Mouse (Mus musculus) lung, postnatal 0 days (tissue): ENCODE results near the gene B3galnt2. TPM values are rescaled to one million over a fixed set of nuclear protein-coding genes. Genes with fewer than 3 reads are reported as not detected.
A peak's percentile ranks its signal among the peaks of the same experiment; 100 is the strongest.
"Not testable (repeated sequence)": the region's sequence is repeated elsewhere in the genome, so short reads cannot be mapped to it uniquely, and the experiment has no call there.

Experiments
- ATAC-seq: fragments of 200-750 bp; cut with Nextera tagmentation; 2 replicates; pipeline ENCODE4 v1.8.0; 2017; ENCODE audit warnings: moderate library complexity
- DNase-seq: peaks from one replicate; pipeline ENCODE4 v3.0.0-alpha.2; 2016; ENCODE audit warnings: low spot score
- H3K27ac ChIP-seq: fragments of 300-500 bp; sonication (generic); 2 replicates; pipeline ENCODE4 v1.5.1; 2014; ENCODE audit warnings: antibody characterized with exemption, mild to moderate bottlenecking, low read length, mixed read lengths
- H3K27me3 ChIP-seq: fragments of 300-500 bp; sonication (generic); replicated peaks from 2 replicates; pipeline ENCODE4 v1.6.1; 2014; ENCODE audit warnings: low read length, mixed read lengths; ENCODE audit not compliant: insufficient read depth
- H3K36me3 ChIP-seq: fragments of 300-500 bp; sonication (generic); 2 replicates; pipeline ENCODE4 v1.6.1; 2014; ENCODE audit warnings: low read length, mixed read lengths; ENCODE audit not compliant: insufficient read depth
- H3K4me1 ChIP-seq: fragments of 300-500 bp; sonication (generic); 2 replicates; pipeline ENCODE4 v1.6.1; 2014; ENCODE audit warnings: antibody characterized with exemption, low read depth, low read length, mixed read lengths; ENCODE audit not compliant: insufficient read depth
- H3K4me2 ChIP-seq: fragments of 300-500 bp; sonication (generic); replicated peaks from 2 replicates; pipeline ENCODE4 v1.6.1; 2014; ENCODE audit warnings: low read depth, mild to moderate bottlenecking, low read length, moderate library complexity, mixed read lengths
- H3K4me3 ChIP-seq: fragments of 300-500 bp; sonication (generic); 2 replicates; pipeline ENCODE4 v1.5.1; 2014; ENCODE audit warnings: low read depth, low read length
- H3K9ac ChIP-seq: fragments of 300-500 bp; sonication (generic); replicated peaks from 2 replicates; pipeline ENCODE4 v1.6.1; 2014; ENCODE audit warnings: low read depth, mild to moderate bottlenecking
- H3K9me3 ChIP-seq: fragments of 300-500 bp; sonication (generic); 2 replicates; pipeline ENCODE4 v1.6.1; 2016; ENCODE audit warnings: low read length, mixed read lengths
- CTCF ChIP-seq: IDR thresholded peaks from 2 replicates; pipeline ENCODE4 v1.5.1; 2016; ENCODE audit warnings: antibody characterized with exemption, mild to moderate bottlenecking
- EP300 ChIP-seq: IDR thresholded peaks from 2 replicates; pipeline ENCODE4 v1.6.1; 2016; ENCODE audit warnings: antibody characterized with exemption, mild to moderate bottlenecking, control low read depth
- whole genome bisulfite sequencing: fragments of 180-500 bp; shearing (Covaris S2); extraction: QIAGEN DNeasy Blood & Tissue Kit; methylation state at CpG from one replicate; pipeline ENCODE4 v1.1.7; 2014; 5-methylcytosine and 5-hydroxymethylcytosine counted together
- polyA plus RNA-seq: library from polyadenylated mRNA; unstranded; fragments of >200 nt; fragmentation: Nextera tagmentation; extraction: Ambion mirVana; gene quantifications from 2 replicates; pipeline ENCODE4 v1.2.1, GENCODE M21; 2015

The B3galnt2 gene
- polyA plus RNA-seq, 1 experiment from 2014 or later = 19.4 TPM

- no peak for DNase-seq
- Histone ChIP-seq H3K27ac (no peak overlapping the region), H3K4me3 (no peak overlapping the region), H3K9ac (no peak overlapping the region), H3K9me3 (no peaks in the 10 kb centered on the region), H3K36me3 (peaks cover 3% of the 10 kb centered on the region), H3K27me3 (no peaks in the 10 kb centered on the region), H3K4me1 (no peaks in the 10 kb centered on the region), H3K4me2 (no peak overlapping the region)
- WGBS = 91% methylated on average over 4 of the region's 4 CpGs
- no peak for ATAC-seq
- TF ChIP-seq EP300 (no peak), CTCF (no peak)
These were observed 60.3 kb downstream of the B3galnt2 start for GRCm38 (mm10) chr13:14014540-14014939.

GRCm38 (mm10) chr13:14015609-14016008 lies 61.3 kb downstream of the B3galnt2 start:
- Histone ChIP-seq H3K27ac (no peak overlapping the region), H3K4me3 (no peak overlapping the region), H3K4me1 (no peaks in the 10 kb centered on the region), H3K27me3 (no peaks in the 10 kb centered on the region), H3K4me2 (no peak overlapping the region), H3K9me3 (no peaks in the 10 kb centered on the region), H3K9ac (no peak overlapping the region), H3K36me3 (peaks cover 3% of the 10 kb centered on the region)
- DNase-seq = no peak
- TF ChIP-seq CTCF (no peak), EP300 (no peak)
- 90% methylated on average over 6 of the region's 6 CpGs for WGBS
- ATAC-seq = no peak

GRCm38 (mm10) chr13:14018283-14018682 lies 64.0 kb downstream of the B3galnt2 start:
- no peaks in the 10 kb centered on the region; the same call in 1 of the 2 replicates for H3K36me3 ChIP-seq
- ATAC-seq = no peak

GRCm38 (mm10) chr13:14018852-14019251 lies 64.6 kb downstream of the B3galnt2 start:
- no peak overlapping the region for H3K4me3 ChIP-seq
- H3K4me2 ChIP-seq = no peak overlapping the region
- ATAC-seq (no peak), DNase-seq (no peak)
- no peak overlapping the region for H3K27ac ChIP-seq
- TF ChIP-seq EP300 (no peak), CTCF (no peak)
- no peak overlapping the region for H3K9ac ChIP-seq
- 90% methylated on average over 3 of the region's 3 CpGs for WGBS
- H3K27me3 ChIP-seq = no peaks in the 10 kb centered on the region
- no peaks in the 10 kb centered on the region; the same call in 1 of the 2 replicates for H3K36me3 ChIP-seq
- H3K4me1 ChIP-seq = no peaks in the 10 kb centered on the region
- no peaks in the 10 kb centered on the region for H3K9me3 ChIP-seq

More at GRCm38 (mm10) chr13:14018283-14018682, 64.0 kb downstream of the B3galnt2 start:
- no peak for TF ChIP-seq EP300
- TF ChIP-seq CTCF = no peak
- no peak overlapping the region for H3K9ac ChIP-seq
- H3K4me3 ChIP-seq = no peak overlapping the region
- H3K4me2 ChIP-seq = no peak overlapping the region
- H3K27ac ChIP-seq = no peak overlapping the region
- DNase-seq = no peak
- H3K9me3 ChIP-seq = no peaks in the 10 kb centered on the region
- H3K4me1 ChIP-seq = no peaks in the 10 kb centered on the region
- H3K27me3 ChIP-seq = no peaks in the 10 kb centered on the region

GRCm38 (mm10) chr13:14021417-14021816 lies 67.1 kb downstream of the B3galnt2 start:
- not testable (repeated sequence) for H3K27ac ChIP-seq, DNase-seq, H3K4me3 ChIP-seq, H3K4me1 ChIP-seq, H3K9me3 ChIP-seq, H3K4me2 ChIP-seq, H3K27me3 ChIP-seq, ATAC-seq, H3K9ac ChIP-seq, H3K36me3 ChIP-seq
- WGBS = 77% methylated on average over 8 of the region's 12 CpGs

- Histone ChIP-seq H3K4me3 (no peak overlapping the region), H3K4me1 (no peaks in the 10 kb centered on the region), H3K27ac (no peak overlapping the region), H3K36me3 (peaks cover 5% of the 10 kb centered on the region; the same call in 1 of the 2 replicates), H3K9me3 (no peaks in the 10 kb centered on the region), H3K9ac (no peak overlapping the region), H3K4me2 (no peak overlapping the region), H3K27me3 (no peaks in the 10 kb centered on the region)
- DNase-seq (no peak), ATAC-seq (peak; percentile 54)
- TF ChIP-seq CTCF (no peak), EP300 (no peak)
- WGBS = 87% methylated on average over 6 of the region's 6 CpGs
These were observed 71.3 kb downstream of the B3galnt2 start for GRCm38 (mm10) chr13:14025554-14025953.

GRCm38 (mm10) chr13:14026154-14026820 lies 72.0 kb downstream of the B3galnt2 start:
- Histone ChIP-seq H3K4me2 (no peak overlapping the region), H3K9ac (no peak overlapping the region), H3K4me3 (no peak overlapping the region), H3K4me1 (no peaks in the 10 kb centered on the region), H3K9me3 (no peaks in the 10 kb centered on the region), H3K27me3 (no peaks in the 10 kb centered on the region), H3K27ac (no peak overlapping the region), H3K36me3 (peaks cover 5% of the 10 kb centered on the region; the same call in 1 of the 2 replicates)
- ATAC-seq (no peak), DNase-seq (no peak)
- TF ChIP-seq CTCF = no peak
- no peak for TF ChIP-seq EP300
- 95% methylated on average over 6 of the region's 6 CpGs for WGBS
